Mouse (Mus musculus): ENCODE data around the gene Ptpre. TPM values are rescaled to one million over a fixed set of nuclear protein-coding genes. Genes with fewer than 3 reads are reported as not detected.

The Ptpre gene
- polyA plus RNA-seq, 1 experiment = 2.4 TPM

GRCm38 (mm10) chr7:135644452-135644851 is 107.2 kb downstream of the Ptpre start:
- H3K4me3 ChIP-seq = no peak overlapping the region
- H3K36me3 ChIP-seq (ENCODE audit: control insufficient read depth, insufficient read depth) = no peaks in the 10 kb centered on the region
- no peaks in the 10 kb centered on the region for H3K79me2 ChIP-seq (ENCODE audit: control insufficient read depth, insufficient read depth)
- H3K27me3 ChIP-seq (ENCODE audit: control insufficient read depth, insufficient read depth, insufficient read length) = no peaks in the 10 kb centered on the region
- no peak overlapping the region for H3K4me2 ChIP-seq (ENCODE audit: low read depth)
- TF ChIP-seq USF1 (IDR thresholded peaks at IDR 0.05; ENCODE audit: low read depth) (no peak), POLR2AphosphoS2 (IDR thresholded peaks at IDR 0.05; ENCODE audit: insufficient read length, low read depth) (no peak), MAX (IDR thresholded peaks at IDR 0.05; ENCODE audit: low read depth) (no peak), MYOD1 (IDR thresholded peaks at IDR 0.05; ENCODE audit: control insufficient read depth in 1 of 3, insufficient read length in 2 of 3, low read depth in 2 of 3) (no peak), POLR2A (IDR thresholded peaks at IDR 0.05; ENCODE audit: insufficient read length, low read depth) (no peak), SRF (IDR thresholded peaks at IDR 0.05; ENCODE audit: control insufficient read depth, insufficient read length, low read depth) (no peak), CEBPB (IDR thresholded peaks at IDR 0.05; ENCODE audit: insufficient read depth, poor library complexity, severe bottlenecking) (no peak)
- H3ac ChIP-seq (ENCODE audit: control insufficient read depth, insufficient read length) = no peak overlapping the region

GRCm38 (mm10) chr7:135646976-135647375 is 109.7 kb downstream of the Ptpre start:
- Histone ChIP-seq H3K79me2 (ENCODE audit: control insufficient read depth, insufficient read depth) (no peaks in the 10 kb centered on the region), H3ac (ENCODE audit: control insufficient read depth, insufficient read length) (no peak overlapping the region), H3K27me3 (ENCODE audit: control insufficient read depth, insufficient read depth, insufficient read length) (no peaks in the 10 kb centered on the region), H3K36me3 (ENCODE audit: control insufficient read depth, insufficient read depth) (no peaks in the 10 kb centered on the region), H3K4me2 (ENCODE audit: low read depth) (no peak overlapping the region), H3K4me3 (no peak overlapping the region)
- TF ChIP-seq E2F4 (IDR thresholded peaks at IDR 0.05; ENCODE audit: insufficient read depth) (no peak), MAX (IDR thresholded peaks at IDR 0.05; ENCODE audit: low read depth) (no peak), CEBPB (IDR thresholded peaks at IDR 0.05; ENCODE audit: insufficient read depth, poor library complexity, severe bottlenecking) (no peak), USF1 (IDR thresholded peaks at IDR 0.05; ENCODE audit: low read depth) (no peak), SRF (IDR thresholded peaks at IDR 0.05; ENCODE audit: control insufficient read depth, insufficient read length, low read depth) (no peak), TCF12 (IDR thresholded peaks at IDR 0.05; ENCODE audit: insufficient read depth, poor library complexity, severe bottlenecking) (no peak), TCF3 (IDR thresholded peaks at IDR 0.05; ENCODE audit: insufficient read length, low read depth) (no peak), POLR2A (IDR thresholded peaks at IDR 0.05; ENCODE audit: insufficient read length, low read depth) (no peak), REST (IDR thresholded peaks at IDR 0.05; ENCODE audit: insufficient read depth, insufficient read length) (no peak), MYOD1 (IDR thresholded peaks at IDR 0.05; ENCODE audit: control insufficient read depth in 1 of 3, insufficient read length in 2 of 3, low read depth in 2 of 3) (no peak), POLR2AphosphoS2 (IDR thresholded peaks at IDR 0.05; ENCODE audit: insufficient read length, low read depth) (no peak), MYOG (IDR thresholded peaks at IDR 0.05; ENCODE audit: control insufficient read depth in 1 of 3, insufficient read depth in 1 of 3, insufficient read length in 2 of 3, low read depth in 2 of 3) (no peak)

- H3K79me2 ChIP-seq (ENCODE audit: control insufficient read depth, insufficient read depth) = no peaks in the 10 kb centered on the region
- no peak overlapping the region for H3K4me3 ChIP-seq
- no peak overlapping the region for H3K4me2 ChIP-seq (ENCODE audit: low read depth)
- no peaks in the 10 kb centered on the region for H3K27me3 ChIP-seq (ENCODE audit: control insufficient read depth, insufficient read depth, insufficient read length)
- TF ChIP-seq TCF3 (IDR thresholded peaks at IDR 0.05; ENCODE audit: insufficient read length, low read depth) (no peak), POLR2AphosphoS2 (IDR thresholded peaks at IDR 0.05; ENCODE audit: insufficient read length, low read depth) (no peak), USF1 (IDR thresholded peaks at IDR 0.05; ENCODE audit: low read depth) (no peak), TCF12 (IDR thresholded peaks at IDR 0.05; ENCODE audit: insufficient read depth, poor library complexity, severe bottlenecking) (no peak), CEBPB (IDR thresholded peaks at IDR 0.05; ENCODE audit: insufficient read depth, poor library complexity, severe bottlenecking) (no peak), SRF (IDR thresholded peaks at IDR 0.05; ENCODE audit: control insufficient read depth, insufficient read length, low read depth) (no peak), MYOG (IDR thresholded peaks at IDR 0.05; ENCODE audit: control insufficient read depth in 1 of 3, insufficient read depth in 1 of 3, insufficient read length in 2 of 3, low read depth in 2 of 3) (no peak), E2F4 (IDR thresholded peaks at IDR 0.05; ENCODE audit: insufficient read depth) (no peak), REST (IDR thresholded peaks at IDR 0.05; ENCODE audit: insufficient read depth, insufficient read length) (no peak), MYOD1 (IDR thresholded peaks at IDR 0.05; ENCODE audit: control insufficient read depth in 1 of 3, insufficient read length in 2 of 3, low read depth in 2 of 3) (no peak), POLR2A (IDR thresholded peaks at IDR 0.05; ENCODE audit: insufficient read length, low read depth) (no peak)
- H3ac ChIP-seq (ENCODE audit: control insufficient read depth, insufficient read length) = no peak overlapping the region
- H3K36me3 ChIP-seq (ENCODE audit: control insufficient read depth, insufficient read depth) = no peaks in the 10 kb centered on the region
Measured at GRCm38 (mm10) chr7:135648821-135649220, 111.5 kb downstream of the Ptpre start.

GRCm38 (mm10) chr7:135649306-135649705 is 112.0 kb downstream of the Ptpre start:
- Histone ChIP-seq H3K4me2 (ENCODE audit: low read depth) (no peak overlapping the region), H3K4me3 (no peak overlapping the region), H3K36me3 (ENCODE audit: control insufficient read depth, insufficient read depth) (no peaks in the 10 kb centered on the region), H3ac (ENCODE audit: control insufficient read depth, insufficient read length) (no peak overlapping the region), H3K27me3 (ENCODE audit: control insufficient read depth, insufficient read depth, insufficient read length) (no peaks in the 10 kb centered on the region), H3K79me2 (ENCODE audit: control insufficient read depth, insufficient read depth) (no peaks in the 10 kb centered on the region)
- no peak for TF ChIP-seq MYOD1 (IDR thresholded peaks at IDR 0.05; ENCODE audit: control insufficient read depth in 1 of 3, insufficient read length in 2 of 3, low read depth in 2 of 3)
- no peak for TF ChIP-seq SRF (IDR thresholded peaks at IDR 0.05; ENCODE audit: control insufficient read depth, insufficient read length, low read depth)
- TF ChIP-seq USF1 (IDR thresholded peaks at IDR 0.05; ENCODE audit: low read depth) = no peak

- H3ac ChIP-seq (ENCODE audit: control insufficient read depth, insufficient read length) = no peak overlapping the region
- no peak for TF ChIP-seq REST (IDR thresholded peaks at IDR 0.05; ENCODE audit: insufficient read depth, insufficient read length)
- no peak for TF ChIP-seq MAX (IDR thresholded peaks at IDR 0.05; ENCODE audit: low read depth)
- no peak for TF ChIP-seq SRF (IDR thresholded peaks at IDR 0.05; ENCODE audit: control insufficient read depth, insufficient read length, low read depth)
- H3K4me2 ChIP-seq (ENCODE audit: low read depth) = no peak overlapping the region
- H3K79me2 ChIP-seq (ENCODE audit: control insufficient read depth, insufficient read depth) = no peaks in the 10 kb centered on the region
- H3K4me3 ChIP-seq = no peak overlapping the region
- H3K36me3 ChIP-seq (ENCODE audit: control insufficient read depth, insufficient read depth) = no peaks in the 10 kb centered on the region
- H3K27me3 ChIP-seq (ENCODE audit: control insufficient read depth, insufficient read depth, insufficient read length) = no peaks in the 10 kb centered on the region
Measured at GRCm38 (mm10) chr7:135650061-135650460, 112.8 kb downstream of the Ptpre start.

Measured in myocyte (in vitro differentiated cells).